Mouse (Mus musculus) heart, postnatal 0 days (tissue): ENCODE results near the gene Slc15a4.

Experiments used
- CTCF ChIP-seq: IDR thresholded peaks from 2 replicates; pipeline ENCODE4 v1.5.1; 2016; ENCODE audit warnings: antibody characterized with exemption, control low read depth, low read depth
- EP300 ChIP-seq: IDR thresholded peaks from 2 replicates; pipeline ENCODE4 v1.6.1; 2016; ENCODE audit warnings: antibody characterized with exemption, low read depth

DNA sequence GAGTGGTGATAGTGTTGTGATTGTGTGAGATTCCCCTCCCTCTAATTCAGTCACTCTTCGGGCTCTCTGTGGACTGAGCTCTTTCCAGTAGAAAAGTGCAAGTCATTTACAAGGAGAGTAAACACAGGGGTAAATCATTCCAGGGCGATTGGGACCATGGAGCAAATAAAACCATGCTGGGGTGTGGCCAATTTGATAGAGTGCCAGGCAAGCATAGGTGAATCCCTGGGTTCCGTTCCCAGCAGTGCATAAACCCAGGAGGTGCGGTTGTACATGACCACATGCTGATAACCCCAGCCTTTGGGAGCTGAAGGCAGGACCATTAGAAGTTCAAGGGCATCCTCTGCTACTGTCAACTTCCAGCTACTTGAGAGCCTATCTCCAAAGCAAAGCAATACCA, 491 bp upstream of the Slc15a4 start:
- TF ChIP-seq EP300, result no peak
- TF ChIP-seq CTCF, result no peak
